Mouse (Mus musculus): ENCODE data around the gene Gm15107.
"Not testable (repeated sequence)": the region's sequence is repeated elsewhere in the genome, so short reads cannot be mapped to it uniquely, and the experiment has no call there.

Gene Gm15107

DNA sequence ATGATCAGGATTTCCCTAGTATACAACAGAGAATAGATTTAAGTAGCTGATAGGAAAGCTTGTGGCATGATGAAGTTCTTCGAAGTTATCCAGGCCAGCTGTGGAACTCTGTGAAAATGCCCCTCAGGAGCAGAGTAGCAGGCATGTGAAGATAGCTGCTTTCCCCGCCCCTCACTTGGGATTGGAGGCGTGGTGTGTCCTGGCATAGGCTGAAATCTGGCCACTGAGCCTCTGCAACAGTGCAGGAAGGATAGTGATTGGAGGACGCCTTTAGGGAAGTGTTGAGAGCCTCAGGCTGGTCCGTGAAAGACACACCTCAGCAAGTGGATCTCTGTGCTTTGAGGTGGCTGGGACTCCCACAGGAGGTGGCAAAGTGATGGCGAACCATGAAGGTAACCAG is at the start of gene Gm15107:
Gm15107 (plus strand) TSS at position 301 of the 400 bp plus-strand sequence.
- DNase-seq = not testable (repeated sequence)

Data from thymus, adult 18-20 months (tissue).